Mouse (Mus musculus) MEL (cell line): ENCODE results near the gene Rcbtb1.

ENCODE experiments used
- CTCF ChIP-seq, 3 experiments: IDR thresholded peaks in 2 of 3; conservative IDR thresholded peaks in 1 of 3; 2 replicates each; pipeline ENCODE4 v1.5.1; 2011 to 2012; ENCODE audit warnings: low read length in 3 of 3, low read depth in 2 of 3, mild to moderate bottlenecking in 2 of 3, improper control_type of control experiment in 1 of 3, inconsistent platforms in 1 of 3, mixed read lengths in 1 of 3, moderate library complexity in 1 of 3; ENCODE audit not compliant: control insufficient read depth in 1 of 3, insufficient read depth in 1 of 3, poor library complexity in 1 of 3, severe bottlenecking in 1 of 3
- E2F4 ChIP-seq: IDR thresholded peaks from 2 replicates; pipeline ENCODE4 v1.6.1; 2011; ENCODE audit warnings: low read depth, low read length, improper control_type of control experiment, borderline replicate concordance
- NRF1 ChIP-seq: IDR thresholded peaks from 2 replicates; pipeline ENCODE4 v1.6.1; 2014; ENCODE audit warnings: low read depth, mild to moderate bottlenecking, inconsistent platforms, low read length, improper control_type of control experiment, moderate library complexity; ENCODE audit not compliant: poor library complexity, insufficient read depth, severe bottlenecking
- POLR2AphosphoS2 ChIP-seq: IDR thresholded peaks from 2 replicates; pipeline ENCODE4 v1.6.1; 2011; ENCODE audit warnings: low read length, improper control_type of control experiment
- ZNF384 ChIP-seq: IDR thresholded peaks from 2 replicates; pipeline ENCODE4 v1.6.1; 2012; ENCODE audit warnings: low read depth, mild to moderate bottlenecking, inconsistent platforms, low read length, improper control_type of control experiment

- TF ChIP-seq ZNF384 (no peak), POLR2AphosphoS2 (no peak), E2F4 (no peak; the same call in 1 of the 2 replicates), CTCF (IDR thresholded peaks at IDR 0.05 in 2 of 3, conservative IDR thresholded peaks at IDR 0.05 in 1 of 3; ENCODE audit: control insufficient read depth in 1 of 3, insufficient read depth in 1 of 3, low read depth in 2 of 3, low read length in 3 of 3, poor library complexity in 1 of 3, severe bottlenecking in 1 of 3) (peak in 2 of 3 experiments; percentile 10 to 37; a peak in 3 of 6 replicates), NRF1 (peak; percentile 60; the same call in 1 of the 2 replicates)
These were observed at the start of gene Rcbtb1 for GRCm38 (mm10) chr14:59200711-59201603.
